Mouse (Mus musculus) C2C12 (cell line): ENCODE measurements around the gene Acvr1.

Experiments
- CEBPB ChIP-seq: IDR thresholded peaks from one replicate; pipeline ENCODE4 v1.6.1; 2011; ENCODE audit warnings: low read depth, mild to moderate bottlenecking, control low read depth, moderate library complexity
- CTCF ChIP-seq: IDR thresholded peaks from one replicate; pipeline ENCODE4 v1.5.1; 2011; ENCODE audit not compliant: control insufficient read depth, insufficient read depth, insufficient read length
- USF1 ChIP-seq: IDR thresholded peaks from one replicate; pipeline ENCODE4 v1.6.1; 2011; ENCODE audit warnings: low read depth, mild to moderate bottlenecking, control low read depth, moderate library complexity

DNA sequence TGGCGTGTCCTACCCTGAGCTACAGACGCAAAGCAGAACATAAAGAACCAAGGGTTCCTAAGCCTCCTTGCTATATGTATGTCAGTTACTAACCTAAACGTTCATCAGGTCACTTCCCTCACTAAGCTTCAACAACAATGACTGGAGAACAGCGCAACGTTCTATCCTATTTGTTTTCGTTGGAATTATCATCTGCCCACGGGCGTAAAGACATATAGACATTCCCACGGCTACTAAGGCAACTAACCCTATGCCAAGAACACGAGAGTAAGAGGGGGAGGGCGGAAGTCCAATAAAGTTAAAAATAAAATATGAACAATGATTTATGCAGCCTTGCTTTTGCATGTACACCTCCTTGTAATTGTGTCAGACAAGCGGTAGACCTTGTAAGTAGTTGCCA, 43.9 kb downstream of the Acvr1 start:
- TF ChIP-seq CTCF = no peak
- no peak for TF ChIP-seq USF1
- TF ChIP-seq CEBPB = no peak
